Mouse (Mus musculus) left cerebral cortex, adult 11 months (tissue): ENCODE measurements around the gene Ccdc27.

Experiments
- DNase-seq: peaks from one replicate; pipeline ENCODE4 v3.0.0; 2022; ENCODE audit warnings: low spot score

Gene Ccdc27

DNA sequence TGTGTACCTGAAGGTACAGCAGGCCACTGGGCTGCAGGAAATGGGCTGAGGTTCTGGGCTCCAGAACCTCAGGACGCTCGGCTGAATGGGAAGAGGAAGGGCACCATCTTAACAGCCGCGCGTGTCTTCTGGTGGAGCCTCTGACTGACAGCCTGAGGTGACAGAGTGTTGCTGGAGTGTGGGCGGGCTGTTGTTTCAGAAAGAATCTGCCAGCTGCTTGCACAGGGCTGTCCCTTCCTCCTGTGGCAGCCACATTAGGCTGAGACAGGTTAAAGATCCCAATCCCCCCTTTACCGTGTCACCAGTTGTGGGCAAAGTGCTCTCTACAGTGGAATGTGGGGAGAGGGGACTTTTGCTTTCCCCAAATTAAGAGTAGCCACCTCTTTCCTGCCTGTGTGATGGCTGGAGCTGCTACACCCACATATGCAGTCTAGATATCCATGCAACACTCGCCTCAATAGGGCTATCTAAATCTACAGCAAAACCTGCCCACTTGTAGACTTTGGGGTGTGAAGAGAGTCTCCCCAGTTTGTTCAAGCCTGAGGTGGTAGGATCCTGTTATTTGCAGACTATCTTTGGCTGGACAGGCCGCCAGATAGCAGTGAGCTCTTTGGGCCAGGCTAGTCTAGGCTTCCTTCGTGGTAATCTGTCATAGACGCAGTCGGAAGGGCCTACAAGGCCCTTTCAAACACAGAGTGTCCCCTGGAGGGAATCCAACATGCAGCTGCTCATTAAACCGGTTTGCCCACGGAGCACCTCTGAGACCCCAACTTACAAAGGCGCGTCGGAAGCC, 17.6 kb downstream of the Ccdc27 start:
- DNase-seq, result no peak

DNA sequence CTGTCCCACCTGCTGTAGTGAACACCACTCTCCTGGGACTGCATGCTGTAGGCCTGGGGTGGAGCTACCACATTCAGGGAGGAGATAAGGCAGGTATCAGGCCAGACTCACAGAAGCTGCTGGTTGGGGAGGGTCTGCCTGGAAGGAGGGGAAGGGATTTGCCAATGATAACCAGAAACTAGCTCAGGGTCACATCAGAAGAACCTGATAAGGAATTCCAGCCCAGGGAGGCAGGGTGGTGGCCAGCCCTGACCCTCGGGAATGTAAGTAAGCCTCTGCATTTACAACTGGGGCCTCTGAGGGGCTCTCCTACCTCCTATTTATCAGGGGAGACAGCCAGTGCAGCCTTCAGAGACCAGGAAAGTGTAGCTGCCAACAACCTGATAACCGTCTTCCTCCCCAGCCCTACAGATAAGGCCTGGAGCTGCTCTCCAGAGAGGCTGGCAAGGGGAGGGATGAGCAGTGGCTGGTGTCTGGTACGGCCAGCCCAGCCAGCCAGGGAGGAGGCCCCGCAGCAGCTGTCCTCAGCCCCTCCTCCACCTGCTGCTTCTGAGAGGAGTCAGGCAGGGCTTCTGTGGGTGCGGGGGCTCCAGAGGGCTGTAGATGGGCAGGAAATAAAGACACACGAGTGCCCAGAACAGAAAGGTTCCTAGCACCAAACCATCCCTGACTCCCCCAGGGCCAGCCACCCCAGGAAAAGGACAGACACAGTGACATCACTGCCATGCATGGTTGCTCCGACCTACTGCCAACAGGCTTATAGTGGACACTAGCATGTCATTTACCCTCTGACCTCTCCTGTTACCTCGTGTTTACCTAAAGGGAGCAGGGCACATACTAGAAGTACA, 18.5 kb downstream of the Ccdc27 start:
- no peak for DNase-seq

DNA sequence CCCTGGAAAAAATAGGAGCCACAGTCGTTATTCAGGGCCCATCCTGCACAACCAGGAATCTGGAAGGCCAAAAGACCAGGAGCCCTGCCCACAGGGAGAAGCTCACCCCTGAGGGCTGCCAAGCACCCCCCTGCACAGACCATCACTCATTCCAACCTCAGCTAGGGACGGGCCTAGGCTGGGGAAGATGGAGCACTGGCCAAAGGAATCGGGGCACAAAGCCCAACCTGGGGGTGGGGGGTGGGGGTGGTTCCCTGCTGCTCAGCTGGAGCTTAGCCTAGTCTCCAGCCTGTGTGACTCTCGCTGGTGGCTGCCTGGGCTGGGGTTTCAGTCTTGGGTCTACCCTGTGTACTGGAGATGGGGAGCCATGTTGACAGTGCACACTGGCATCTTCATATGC, 19.6 kb downstream of the Ccdc27 start:
- no peak for DNase-seq

DNA sequence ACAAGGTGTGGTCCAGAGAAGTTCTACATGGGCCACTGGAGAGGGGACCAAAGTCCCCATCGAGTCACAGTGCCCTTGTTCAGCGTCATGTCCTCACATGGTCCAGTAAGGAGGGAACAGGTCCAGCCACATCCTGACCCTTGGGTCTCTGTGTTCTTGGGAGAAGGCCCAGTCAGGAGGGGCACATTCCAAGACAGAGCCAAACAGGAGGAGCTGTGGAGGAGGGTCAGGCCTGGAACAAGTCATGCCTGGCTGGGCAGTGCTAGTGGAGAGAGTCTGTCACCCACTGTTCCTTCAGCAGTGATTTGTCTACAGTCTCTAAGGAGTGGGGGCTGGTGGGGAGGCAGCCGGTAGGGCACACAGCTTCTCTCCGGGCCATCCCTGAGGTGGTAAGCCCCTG, 20.1 kb downstream of the Ccdc27 start:
- DNase-seq, result no peak

DNA sequence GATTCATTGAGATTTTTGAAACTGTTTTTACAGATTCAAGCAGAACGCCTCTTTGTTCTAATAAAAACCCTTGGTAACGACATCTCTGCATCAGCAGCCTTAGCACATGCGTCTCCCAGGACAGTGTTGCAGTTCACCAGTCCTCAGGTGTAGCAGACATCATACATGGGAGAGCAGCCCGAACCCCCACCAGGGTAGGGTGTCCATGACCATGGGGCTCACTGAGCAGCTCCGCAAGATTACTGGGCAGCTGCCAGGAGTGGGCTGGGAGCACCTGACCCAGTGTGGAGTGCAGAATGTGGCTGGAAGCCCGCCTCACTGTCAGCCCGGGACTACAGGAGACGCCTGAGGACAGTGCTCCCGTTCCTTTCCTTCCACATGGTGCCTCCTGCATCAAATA, 21.0 kb downstream of the Ccdc27 start:
- no peak for DNase-seq

DNA sequence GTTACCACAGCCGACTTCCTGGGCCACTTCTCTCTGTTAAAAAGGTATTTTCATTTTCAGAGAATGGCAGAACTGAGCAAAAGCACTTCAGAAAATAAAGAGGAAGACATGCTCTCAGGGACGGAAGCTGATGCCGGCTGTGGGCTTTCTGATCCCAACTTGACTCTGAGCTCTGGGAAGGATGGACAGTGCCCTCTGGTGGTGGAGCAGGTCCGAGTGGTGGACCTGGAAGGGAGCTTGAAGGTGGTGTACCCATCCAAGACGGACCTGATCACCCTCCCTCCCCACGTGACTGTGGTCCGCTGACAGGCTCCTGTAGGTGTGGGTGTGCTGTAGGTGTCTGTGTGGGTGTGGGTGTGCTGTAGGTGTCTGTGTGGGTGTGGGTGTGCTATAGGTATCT, 22.9 kb downstream of the Ccdc27 start:
- no peak for DNase-seq

DNA sequence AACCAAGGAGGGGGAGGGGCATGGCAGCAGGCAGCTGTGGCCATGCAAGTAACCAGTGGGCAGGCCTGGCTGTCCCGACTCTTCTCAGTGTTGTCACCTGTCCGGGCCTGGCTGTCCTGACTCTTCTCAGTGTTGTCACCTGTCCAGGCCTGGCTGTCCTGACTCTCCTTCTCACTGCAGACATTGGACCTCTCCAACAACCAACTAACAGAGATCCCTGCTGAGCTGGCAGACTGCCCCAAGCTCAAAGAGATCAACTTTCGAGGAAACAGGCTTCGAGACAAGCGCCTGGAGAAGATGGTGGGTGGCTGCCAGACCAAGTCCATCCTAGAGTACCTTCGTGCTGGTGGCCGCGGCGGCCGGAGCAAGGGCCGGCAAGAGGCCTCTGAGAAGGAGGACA, 27.0 kb downstream of the Ccdc27 start:
- DNase-seq, result no peak

DNA sequence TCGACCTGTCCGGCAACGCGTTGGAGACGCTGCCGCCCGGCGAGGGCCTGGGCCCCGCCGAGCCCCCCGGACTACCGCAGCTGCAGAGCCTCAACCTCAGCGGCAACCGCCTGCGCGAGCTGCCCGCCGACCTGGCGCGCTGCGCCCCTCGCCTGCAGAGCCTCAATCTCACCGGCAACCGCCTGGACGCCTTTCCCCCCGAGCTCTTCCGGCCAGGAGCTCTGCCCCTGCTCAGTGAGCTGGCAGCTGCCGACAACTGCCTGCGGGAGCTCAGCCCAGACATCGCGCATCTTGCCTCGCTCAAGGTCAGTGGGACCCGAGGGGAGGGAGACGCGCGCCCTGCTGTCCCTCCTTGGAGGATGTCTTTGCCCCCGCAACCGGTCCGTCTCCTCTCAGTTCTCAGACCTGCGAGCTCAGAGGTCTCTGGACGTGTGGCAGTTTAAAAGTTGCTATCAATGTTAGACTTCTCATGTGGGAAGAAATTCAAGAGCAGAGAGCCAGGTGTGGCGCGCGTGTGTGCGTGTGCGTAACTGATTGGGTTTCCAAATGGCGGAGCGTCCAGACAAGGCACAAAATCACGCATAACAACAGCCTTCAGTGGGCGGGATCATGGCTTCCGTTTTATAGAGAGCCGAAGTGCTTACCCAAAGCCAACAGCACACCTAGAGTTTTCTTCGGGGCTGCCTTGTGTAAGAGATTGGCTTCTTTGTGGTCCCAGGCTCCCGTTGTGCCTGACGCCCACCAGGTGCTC, 30.2 kb downstream of the Ccdc27 start:
- DNase-seq, result no peak

DNA sequence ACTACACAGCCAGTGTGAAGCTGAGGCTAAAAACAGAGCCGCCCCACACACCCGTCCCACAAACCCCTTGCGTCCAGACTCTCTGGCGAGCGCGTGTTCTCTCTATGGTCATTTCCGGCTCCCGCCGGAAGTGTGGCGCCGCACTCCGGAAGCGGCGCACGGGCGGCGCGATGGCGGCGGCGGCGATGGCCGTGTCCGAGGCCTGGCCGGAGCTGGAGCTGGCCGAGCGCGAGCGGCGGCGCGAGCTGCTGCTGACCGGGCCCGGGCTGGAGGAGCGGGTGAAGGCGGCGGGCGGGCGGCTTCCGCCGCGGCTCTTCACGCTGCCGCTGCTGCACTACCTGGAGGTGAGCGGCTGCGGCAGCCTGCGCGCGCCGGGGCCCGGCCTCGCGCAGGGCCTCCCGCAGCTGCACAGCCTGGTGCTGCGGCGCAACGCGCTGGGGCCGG, 30.8 kb downstream of the Ccdc27 start, which contains the start of gene Lrrc47:
Gene Lrrc47, plus strand, starts transcription at position 86 of the 444 bp plus-strand sequence.
- no peak for DNase-seq

DNA sequence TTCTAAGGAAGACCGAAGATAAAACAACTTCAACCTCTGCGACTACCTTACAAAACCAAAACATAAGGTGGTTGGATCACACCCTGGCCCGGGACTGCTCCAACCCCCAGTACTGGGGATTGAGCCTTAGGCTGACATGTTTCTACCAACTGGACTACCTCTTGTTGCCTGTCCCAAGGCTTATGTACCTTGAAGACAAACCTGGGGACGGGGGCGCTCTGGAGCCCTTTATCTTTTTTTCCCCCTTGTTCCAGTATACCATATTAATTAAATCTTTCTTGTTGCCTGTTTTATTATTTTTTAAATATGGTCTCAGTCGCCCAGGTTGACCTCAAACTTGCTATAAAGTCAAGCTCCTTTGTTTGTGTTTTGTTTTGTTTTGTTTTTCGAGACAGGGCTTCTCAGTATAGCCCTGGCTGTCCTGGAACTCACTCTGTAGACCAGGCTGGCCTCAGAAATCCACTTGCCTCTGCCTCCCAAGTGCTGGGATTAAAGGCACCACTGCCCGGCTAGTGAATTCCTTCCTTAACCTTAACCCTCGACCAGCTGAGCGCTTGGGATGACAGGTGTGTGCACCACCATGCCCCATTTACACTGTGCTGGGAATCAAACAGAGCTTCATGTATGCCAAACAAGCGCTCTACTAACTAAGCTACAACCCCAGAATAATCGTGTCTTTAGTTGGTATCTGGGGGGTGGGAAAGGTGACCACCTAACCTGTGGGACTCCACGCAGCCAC, 31.4 kb downstream of the Ccdc27 start:
- DNase-seq, result no peak

DNA sequence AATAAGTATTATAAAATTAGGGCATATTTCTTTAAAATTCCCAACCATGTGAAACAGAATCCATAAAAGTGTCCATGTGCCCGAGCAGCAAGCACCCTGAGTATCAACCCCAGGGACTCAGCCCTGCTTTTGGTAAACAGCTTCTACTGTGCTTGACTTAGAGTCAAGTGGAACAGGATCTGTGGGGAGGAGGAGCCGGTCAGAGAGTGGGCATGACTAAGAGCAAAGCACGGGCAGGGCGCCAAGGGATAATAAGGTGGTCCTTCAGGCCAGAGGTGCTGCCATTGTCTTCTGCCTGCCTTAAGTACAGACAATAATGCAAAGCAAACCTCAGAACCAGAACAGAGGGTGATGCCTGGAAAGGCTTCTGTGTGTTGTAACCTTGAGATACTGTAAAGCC, 34.7 kb downstream of the Ccdc27 start:
- DNase-seq, result no peak

DNA sequence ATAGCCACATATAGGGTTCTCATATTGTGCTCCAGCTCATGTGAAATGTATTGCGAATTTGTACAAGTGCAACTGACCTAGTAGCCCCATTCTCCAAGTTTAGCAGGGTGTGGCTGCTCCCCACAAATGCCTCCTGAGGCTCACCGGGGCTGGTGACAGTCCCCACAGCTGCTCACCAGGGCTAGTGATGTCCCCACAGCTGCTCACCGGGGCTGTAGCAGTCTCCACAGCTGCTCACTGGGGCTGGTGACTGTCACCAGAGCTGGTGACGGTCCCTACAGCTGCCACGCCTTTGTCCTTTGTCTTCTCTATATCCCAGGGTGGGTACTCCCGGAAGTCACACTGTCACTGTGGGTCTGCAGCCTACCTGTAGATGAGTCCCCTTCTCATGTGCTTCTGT, 36.2 kb downstream of the Ccdc27 start:
- DNase-seq, result no peak

DNA sequence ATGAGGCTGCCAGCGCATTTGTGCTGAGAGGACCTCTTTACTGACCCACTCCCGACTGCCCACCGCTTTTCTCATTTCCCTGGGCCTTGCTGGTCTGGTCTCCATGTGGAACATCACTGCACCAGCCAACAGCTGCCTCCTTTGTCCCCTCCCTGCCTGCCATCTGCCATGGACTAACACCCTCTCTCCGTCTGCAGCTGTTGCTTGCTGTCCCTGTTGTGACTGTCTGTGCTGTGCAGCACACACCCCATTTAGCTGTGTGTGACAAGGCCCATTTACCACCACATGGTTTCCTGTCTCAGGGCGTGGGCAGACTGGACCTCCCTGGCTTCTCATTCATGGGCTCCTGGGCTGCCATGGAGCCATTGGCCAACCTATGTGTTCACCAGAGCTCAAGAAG, 37.0 kb downstream of the Ccdc27 start:
- no peak for DNase-seq

DNA sequence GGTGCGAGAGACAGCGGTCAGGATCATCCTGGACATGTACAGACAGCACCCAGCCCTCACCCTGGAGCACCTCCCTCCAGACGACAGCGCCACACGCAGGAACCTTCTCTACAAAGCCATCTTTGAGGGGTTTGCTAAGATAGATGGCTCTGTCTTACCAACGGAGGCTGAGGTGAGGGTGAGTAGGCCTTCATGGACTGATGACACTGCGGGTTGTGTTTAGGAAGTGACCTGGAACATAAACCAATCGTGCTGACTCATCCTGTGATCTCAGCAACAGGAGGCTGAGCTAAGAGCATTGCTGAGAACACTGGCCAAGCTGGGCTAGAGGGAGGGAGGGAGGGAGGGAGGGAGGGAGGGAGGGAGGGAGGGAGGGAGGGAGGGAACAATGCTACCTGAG, 49.0 kb downstream of the Ccdc27 start:
- DNase-seq, result no peak

DNA sequence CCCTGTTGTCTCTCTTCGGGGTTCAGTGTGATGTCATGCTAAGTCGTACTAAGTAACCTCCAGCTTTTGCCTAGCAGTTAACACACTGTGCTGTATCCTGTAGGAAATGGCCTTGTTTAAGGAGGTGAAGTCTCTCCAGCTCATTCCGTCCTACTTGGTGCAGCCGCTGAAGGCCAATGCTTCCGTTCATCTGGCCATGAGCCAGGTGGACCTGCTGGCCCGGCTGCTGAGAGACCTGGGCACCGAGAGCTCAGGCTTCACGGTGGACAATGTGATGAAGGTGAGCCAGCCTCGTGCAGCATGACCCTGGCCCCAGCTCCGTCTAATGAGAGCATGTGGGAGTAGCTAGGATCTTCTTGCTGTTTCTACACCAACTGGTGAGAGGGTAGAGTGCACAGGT, 49.8 kb downstream of the Ccdc27 start:
- DNase-seq, result no peak

DNA sequence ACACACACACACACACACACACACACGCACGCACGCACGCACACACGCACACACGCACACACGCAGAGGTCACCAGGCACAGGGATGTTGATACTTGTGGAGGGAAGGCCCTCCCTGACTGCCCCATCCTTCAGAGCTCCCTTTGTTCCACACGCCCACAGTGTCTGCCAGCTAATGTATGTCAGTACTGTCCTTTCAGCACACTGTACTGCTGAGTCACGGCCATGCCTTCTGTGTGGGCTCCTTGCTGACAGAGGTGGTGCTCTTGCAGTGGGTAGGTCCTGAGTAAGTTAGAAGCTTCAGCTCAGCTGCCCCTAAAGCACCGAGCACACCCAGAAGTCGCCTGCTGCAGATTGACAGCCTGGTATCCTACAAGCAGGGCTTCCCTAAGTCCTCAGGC, 62.0 kb downstream of the Ccdc27 start:
- no peak for DNase-seq

DNA sequence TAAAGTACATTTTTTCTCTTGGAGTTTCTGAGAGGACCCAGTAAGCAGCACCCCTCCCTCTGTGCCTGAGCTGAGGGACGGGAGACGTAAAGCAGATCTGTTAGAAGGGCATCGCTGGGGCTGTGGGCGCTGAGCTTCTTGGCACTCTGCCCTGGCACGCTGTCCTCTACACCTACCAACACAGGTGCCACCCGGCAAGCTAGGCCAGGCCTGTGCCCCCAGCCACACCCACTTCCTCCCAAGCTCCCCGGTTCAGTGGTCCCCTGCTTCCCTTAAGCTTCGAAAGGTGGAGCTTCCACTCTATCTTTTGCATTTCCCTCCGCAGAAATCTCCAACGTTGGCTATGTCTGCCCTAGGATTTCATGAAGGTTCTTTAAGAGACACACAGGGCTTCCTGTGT, 63.2 kb downstream of the Ccdc27 start:
- no peak for DNase-seq
